Mouse (Mus musculus) spleen, adult 12 weeks (tissue): ENCODE measurements around the gene Zranb1.
A peak's percentile ranks its signal among the peaks of the same experiment; 100 is the strongest.

Experiments
- DNase-seq: peaks from one replicate; pipeline ENCODE4 v3.0.0; 2022; ENCODE audit warnings: low spot score

Gene Zranb1

GRCm38 (mm10) chr7:132927201-132927600 lies 3.7 kb upstream of the Zranb1 start:
- no peak for DNase-seq

DNA sequence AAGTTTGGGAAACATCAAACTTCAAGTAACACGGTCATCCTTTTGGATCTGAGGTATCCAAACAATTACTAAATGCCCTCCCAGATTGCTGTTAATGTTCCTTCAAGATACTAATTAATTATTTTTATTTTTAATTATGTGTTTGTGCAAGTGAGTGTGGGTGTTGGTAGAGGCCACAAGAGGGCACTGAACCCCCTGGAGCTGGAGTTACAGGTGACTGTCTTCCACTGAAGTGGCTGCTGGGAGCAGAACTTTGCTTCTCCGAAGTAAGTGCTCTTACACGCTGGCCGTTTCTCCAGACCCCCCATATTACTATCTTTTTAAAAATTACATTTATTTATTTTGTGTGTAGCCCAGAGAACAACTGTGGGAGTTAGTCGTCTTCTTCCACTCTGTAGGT lies 887 bp upstream of the Zranb1 start:
- no peak for DNase-seq

- peak; percentile 35 for DNase-seq
Observed at GRCm38 (mm10) chr7:132931560-132932351, 814 bp downstream of the Zranb1 start.

DNA sequence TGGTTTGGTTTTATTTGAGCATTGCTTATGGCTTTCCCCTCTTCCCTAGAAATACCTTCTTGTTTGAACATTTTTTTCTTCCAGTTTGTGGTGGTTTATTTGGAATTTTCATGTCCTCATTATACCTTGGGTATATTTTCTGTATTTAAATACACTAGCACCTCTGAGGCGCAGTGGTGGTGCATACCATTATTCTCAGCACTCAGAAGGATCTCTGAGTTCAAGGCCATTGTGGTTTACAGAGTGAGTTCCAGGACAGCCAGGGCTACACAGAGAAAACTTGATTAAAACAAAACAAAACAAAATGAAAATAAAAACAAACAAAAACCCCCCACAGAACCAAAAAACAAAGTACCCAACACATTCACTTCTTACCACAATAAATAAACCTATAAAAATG lies 2.4 kb downstream of the Zranb1 start:
- no peak for DNase-seq

- no peak for DNase-seq
Observed at GRCm38 (mm10) chr7:132934743-132935142, 3.8 kb downstream of the Zranb1 start.

- no peak for DNase-seq
Observed at GRCm38 (mm10) chr7:132939118-132939517, 8.2 kb downstream of the Zranb1 start.

DNA sequence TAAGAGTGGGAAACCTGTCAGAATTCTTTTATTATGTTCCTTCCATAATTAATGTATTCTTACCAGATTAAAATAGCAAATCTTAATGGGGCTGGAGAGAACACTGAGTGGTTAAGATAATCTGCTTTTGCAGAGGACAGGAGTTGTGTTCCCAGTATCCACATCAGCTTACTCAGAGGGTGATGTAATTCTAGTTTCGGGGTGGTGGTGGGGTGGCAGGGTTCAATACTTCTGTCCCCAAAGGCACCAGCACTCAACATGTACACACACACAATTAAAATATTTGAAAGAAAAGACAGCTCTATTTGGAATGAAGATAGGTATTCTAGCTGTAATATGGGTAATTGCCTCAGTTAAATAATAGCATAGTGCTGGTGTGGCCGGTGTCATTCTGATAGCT lies 9.6 kb downstream of the Zranb1 start:
- no peak for DNase-seq

DNA sequence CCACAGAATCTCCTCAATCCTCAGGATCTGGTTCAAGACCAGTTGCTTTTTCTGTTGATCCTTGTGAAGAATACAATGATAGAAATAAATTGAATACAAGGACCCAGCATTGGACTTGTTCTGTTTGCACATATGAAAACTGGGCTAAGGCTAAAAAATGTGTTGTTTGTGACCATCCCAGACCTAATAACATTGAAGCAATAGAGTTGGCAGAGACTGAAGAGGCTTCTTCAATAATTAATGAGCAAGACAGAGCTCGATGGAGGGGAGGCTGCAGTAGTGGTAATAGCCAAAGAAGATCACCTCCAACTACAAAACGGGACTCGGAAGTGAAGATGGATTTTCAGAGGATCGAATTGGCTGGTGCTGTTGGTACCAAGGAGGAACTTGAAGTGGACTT lies 19.0 kb downstream of the Zranb1 start:
- no peak for DNase-seq

GRCm38 (mm10) chr7:132950613-132951012 lies 19.7 kb downstream of the Zranb1 start:
- no peak for DNase-seq

DNA sequence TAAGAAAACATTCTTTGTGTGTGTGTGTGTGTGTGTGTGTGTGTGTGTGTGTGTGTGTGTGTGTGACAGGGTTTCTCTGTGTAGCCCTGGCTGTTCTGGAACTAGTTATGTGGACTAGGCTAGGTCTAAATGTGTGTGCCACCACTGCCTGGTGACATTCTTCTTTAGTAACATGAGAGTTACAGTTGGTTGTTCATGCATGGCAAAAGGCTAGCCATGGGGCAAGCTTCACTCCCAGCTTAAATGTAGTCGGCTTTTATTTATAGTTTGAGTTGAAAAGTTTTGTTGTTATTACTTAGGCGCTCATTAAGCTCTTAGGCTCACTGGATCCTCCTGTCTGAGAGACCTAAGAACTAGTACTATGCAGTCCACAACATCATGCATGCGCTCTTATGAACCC lies 33.5 kb downstream of the Zranb1 start:
- no peak for DNase-seq

GRCm38 (mm10) chr7:132965707-132966106 lies 34.8 kb downstream of the Zranb1 start:
- DNase-seq = no peak

DNA sequence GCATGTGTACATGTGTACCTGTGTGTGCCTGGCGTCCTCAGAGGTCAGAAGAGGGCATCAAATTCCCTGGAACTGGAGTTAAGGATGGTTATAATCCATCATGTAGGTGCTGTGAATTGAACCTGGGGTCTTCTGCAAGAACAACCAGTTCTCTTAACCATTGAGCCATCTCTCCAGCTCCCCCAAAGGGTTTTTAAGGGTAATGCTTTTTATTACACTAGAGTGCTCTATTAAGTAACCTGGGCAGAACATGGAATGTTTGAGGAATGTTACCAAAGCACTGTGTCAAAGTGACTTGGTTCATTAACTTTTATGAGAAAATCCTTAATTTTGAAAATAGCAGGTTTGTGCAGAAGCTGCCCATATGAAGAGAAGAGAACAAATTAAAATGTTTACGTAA lies 41.1 kb downstream of the Zranb1 start:
- DNase-seq = no peak

GRCm38 (mm10) chr7:132976079-132976478 lies 45.1 kb downstream of the Zranb1 start:
- DNase-seq = no peak

DNA sequence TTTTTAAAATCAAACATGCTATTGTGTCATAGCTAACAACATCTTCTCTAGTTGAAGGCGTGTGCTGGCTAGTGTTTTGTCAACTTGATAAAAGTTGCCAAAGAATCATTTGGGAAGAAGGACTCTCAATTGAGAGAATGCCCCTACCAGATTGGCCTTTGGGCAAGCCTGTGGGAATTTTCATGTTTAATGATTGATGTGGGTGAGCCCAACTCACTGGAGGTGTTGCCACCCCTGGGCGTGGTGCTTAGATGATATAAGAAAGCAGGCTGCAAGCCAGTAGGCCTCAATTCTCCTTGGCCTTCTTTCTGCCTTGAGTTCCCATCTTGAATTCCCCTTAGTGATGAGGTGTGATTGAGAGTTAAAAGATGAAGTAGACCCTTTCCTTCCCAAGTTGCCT lies 47.0 kb downstream of the Zranb1 start:
- DNase-seq = no peak

DNA sequence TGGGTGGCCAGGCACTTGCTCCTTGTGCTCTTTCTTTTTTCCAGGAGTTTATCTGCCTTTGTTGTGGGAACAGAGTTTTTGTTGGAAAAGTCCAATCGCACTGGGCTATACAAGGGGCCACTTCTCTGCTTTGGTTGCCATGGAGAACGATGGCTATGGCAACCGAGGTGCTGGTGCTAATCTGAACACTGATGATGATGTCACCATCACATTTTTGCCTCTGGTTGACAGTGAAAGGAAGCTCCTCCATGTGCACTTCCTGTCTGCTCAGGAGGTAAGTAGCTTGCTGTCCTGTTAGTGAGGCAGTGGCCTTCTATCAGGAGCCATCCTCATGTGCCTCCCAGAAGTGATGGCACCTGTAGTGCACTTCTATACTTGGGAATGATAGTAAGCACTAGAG lies 51.7 kb downstream of the Zranb1 start:
- DNase-seq = no peak

DNA sequence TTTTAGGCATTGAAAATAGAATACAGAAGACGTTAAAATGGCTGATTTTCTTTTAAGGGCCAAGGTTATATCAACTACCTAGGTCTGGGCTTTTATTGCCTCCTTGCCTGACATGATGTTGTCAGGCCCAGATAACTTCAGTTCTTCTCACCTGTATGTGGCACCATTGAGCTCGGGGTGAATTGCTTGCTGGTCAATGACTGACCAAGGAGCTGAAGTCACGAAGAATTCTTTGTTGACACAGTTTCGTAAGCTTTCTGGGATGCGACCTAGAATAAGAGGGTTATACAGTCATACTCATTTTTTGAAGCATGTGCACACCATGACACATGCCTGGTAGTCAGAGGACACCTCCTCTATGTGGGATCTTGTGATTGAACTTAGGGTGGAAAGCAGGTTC lies 58.9 kb downstream of the Zranb1 start:
- no peak for DNase-seq

- no peak for DNase-seq
Observed at GRCm38 (mm10) chr7:132991240-132991900, 60.4 kb downstream of the Zranb1 start.

GRCm38 (mm10) chr7:132992967-132993615 lies 62.1 kb downstream of the Zranb1 start:
- DNase-seq = no peak

GRCm38 (mm10) chr7:132994120-132994519 lies 63.2 kb downstream of the Zranb1 start:
- DNase-seq = no peak

GRCm38 (mm10) chr7:132994628-132995191 lies 63.8 kb downstream of the Zranb1 start:
- DNase-seq = no peak

DNA sequence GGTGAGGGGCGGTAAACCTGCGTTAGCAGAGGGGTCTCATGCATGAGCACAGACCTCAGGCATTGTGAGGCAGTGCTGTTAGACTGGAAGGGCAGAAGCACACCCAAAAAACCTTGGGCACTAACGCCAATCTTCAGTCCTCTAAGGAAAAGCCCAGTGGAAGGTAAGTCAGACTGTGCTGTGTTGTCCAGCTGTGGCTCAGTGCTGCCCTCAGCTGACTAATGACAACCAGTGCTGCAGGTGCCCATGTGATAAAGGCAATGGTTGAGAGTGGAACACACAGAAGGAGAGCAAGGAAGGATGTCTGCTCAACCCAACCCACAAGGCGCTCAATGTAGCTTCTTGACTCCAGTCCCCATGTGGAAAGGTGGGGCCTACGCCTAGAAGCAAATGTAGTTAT lies 65.4 kb downstream of the Zranb1 start:
- no peak for DNase-seq

- no peak for DNase-seq
Observed at GRCm38 (mm10) chr7:132998639-132999038, 67.7 kb downstream of the Zranb1 start.

- no peak for DNase-seq
Observed at GRCm38 (mm10) chr7:132999061-132999460, 68.1 kb downstream of the Zranb1 start.
